1 mouse cellular context compared by ENCODE assay signal in genomic region chr7:45897258-45897757, GRCm38 (mm10).
A peak's percentile ranks its signal among the peaks of the same experiment; 100 is the strongest.
TF ChIP-seq lines count a peak whose summit lies in the region.

No protein-coding gene starts in this region.

TF ChIP-seq in CH12.LX, 34 proteins besides CTCF, POLR2A, EP300 and RAD21 (continued from another document):
- TF ChIP-seq TCF12 (IDR thresholded peaks at IDR 0.05; ENCODE audit: low read depth, low read length) (peak; percentile 20; the same call in 1 of the 2 replicates), USF2 (conservative IDR thresholded peaks at IDR 0.05; ENCODE audit: low read depth, low read length) (no peak), RCOR1 (conservative IDR thresholded peaks at IDR 0.05; ENCODE audit: low read depth, low read length) (no peak), ZC3H11A (IDR thresholded peaks at IDR 0.05; ENCODE audit: low read depth, low read length) (no peak), UBTF (IDR thresholded peaks at IDR 0.05; ENCODE audit: low read depth, low read length) (no peak), ELF1 (IDR thresholded peaks at IDR 0.05; ENCODE audit: low read depth, low read length) (no peak), GABPA (IDR thresholded peaks at IDR 0.05; ENCODE audit: insufficient replicate concordance, low read depth, low read length) (no peak), ZMIZ1 (IDR thresholded peaks at IDR 0.05; ENCODE audit: low read depth, low read length) (peak; percentile 57; the same call in 1 of the 2 replicates), MAZ (IDR thresholded peaks at IDR 0.05; ENCODE audit: low read depth, low read length) (0 out of 2 replicates have a peak, but pooled peaks have one; percentile 29), JUN (IDR thresholded peaks at IDR 0.05; ENCODE audit: insufficient read depth, low read depth, low read length) (no peak), MAFK (IDR thresholded peaks at IDR 0.05; ENCODE audit: insufficient replicate concordance, low read length) (no peak), CHD2 (IDR thresholded peaks at IDR 0.05; ENCODE audit: low read length) (peak; percentile 63), USF1 (IDR thresholded peaks at IDR 0.05; ENCODE audit: low read depth, low read length) (no peak; the same call in 1 of the 2 replicates), MYC (IDR thresholded peaks at IDR 0.05; ENCODE audit: low read depth, low read length) (no peak), TBP (conservative IDR thresholded peaks at IDR 0.05; ENCODE audit: low read depth, low read length) (peak; percentile 4; the same call in 1 of the 2 replicates), SIN3A (IDR thresholded peaks at IDR 0.05; ENCODE audit: low read length) (peak; percentile 57; the same call in 1 of the 2 replicates), MEF2A (IDR thresholded peaks at IDR 0.05; ENCODE audit: borderline replicate concordance, low read depth, low read length) (0 out of 2 replicates have a peak, but pooled peaks have one; percentile 8), ZKSCAN1 (IDR thresholded peaks at IDR 0.05; ENCODE audit: borderline replicate concordance, low read depth, low read length) (no peak), ETS1 (conservative IDR thresholded peaks at IDR 0.05; ENCODE audit: low read depth, low read length) (no peak), POLR2AphosphoS2 (IDR thresholded peaks at IDR 0.05; ENCODE audit: low read depth, low read length) (no peak), ZNF384 (IDR thresholded peaks at IDR 0.05; ENCODE audit: low read depth, low read length) (no peak)
